Mouse (Mus musculus) MEL-GATA-1-ER (cell line): ENCODE measurements around the gene Cyp2d9.
"Not testable (repeated sequence)": the region's sequence is repeated elsewhere in the genome, so short reads cannot be mapped to it uniquely, and the experiment has no call there.

Experiments used
- DNase-seq: peaks from one replicate; pipeline ENCODE4 v3.0.0-alpha.2; 2012; ENCODE audit warnings: low read depth; ENCODE audit errors: extremely low read depth

The Cyp2d9 gene

GRCm38 (mm10) chr15:82433137-82433536 lies at the start of gene Cyp2d9:
Cyp2d9 (plus strand) TSS chr15:82433437.
- no peak for DNase-seq

DNA sequence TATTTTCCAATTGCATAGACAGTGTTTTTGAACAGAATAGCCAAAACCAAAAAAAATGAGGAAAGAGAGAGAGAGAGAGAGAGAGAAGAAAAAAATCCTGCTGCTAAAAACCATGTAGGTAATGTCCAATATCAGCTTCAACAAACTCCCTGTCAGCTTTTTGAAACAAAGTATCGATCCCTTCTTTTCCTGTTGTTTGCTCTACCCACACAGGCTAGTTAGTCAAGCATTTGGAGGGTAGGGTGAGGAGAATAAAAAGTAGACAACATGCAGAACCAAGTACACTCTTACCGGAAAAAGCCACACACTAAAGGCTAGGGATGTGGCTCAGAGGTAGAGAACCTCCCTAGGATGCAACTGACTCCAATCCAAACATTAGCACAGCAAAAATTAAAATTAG lies 47.5 kb upstream of the Cyp2d9 start:
- no peak for DNase-seq

GRCm38 (mm10) chr15:82389916-82390315 lies 43.3 kb upstream of the Cyp2d9 start:
- not testable (repeated sequence) for DNase-seq

- not testable (repeated sequence) for DNase-seq
Measured at GRCm38 (mm10) chr15:82393922-82394321, 39.3 kb upstream of the Cyp2d9 start, which contains the start of gene Cyp2d11. Cyp2d11 (minus strand) TSS chr15:82394022.

- not testable (repeated sequence) for DNase-seq
Measured at GRCm38 (mm10) chr15:82395955-82396354, 37.3 kb upstream of the Cyp2d9 start.

DNA sequence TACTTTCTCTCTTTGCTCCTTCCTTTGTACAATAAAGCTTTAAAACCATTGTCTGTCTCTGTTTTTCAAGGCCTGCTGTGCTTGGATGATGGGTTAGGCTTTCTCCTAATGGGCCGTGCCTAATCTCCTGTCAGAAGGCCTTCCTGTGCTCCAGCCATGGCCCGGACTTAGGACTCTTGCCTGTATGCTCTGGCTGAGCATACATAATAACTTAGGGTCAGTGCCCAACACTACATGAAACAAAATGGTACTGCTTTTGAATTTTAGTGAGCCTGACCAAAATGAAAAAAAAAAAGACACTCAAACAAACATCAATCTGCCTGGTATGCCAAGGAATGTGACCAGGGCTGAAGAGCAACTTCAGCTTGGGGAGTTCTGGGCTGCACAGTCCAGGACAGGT lies 31.7 kb upstream of the Cyp2d9 start:
- DNase-seq = no peak

DNA sequence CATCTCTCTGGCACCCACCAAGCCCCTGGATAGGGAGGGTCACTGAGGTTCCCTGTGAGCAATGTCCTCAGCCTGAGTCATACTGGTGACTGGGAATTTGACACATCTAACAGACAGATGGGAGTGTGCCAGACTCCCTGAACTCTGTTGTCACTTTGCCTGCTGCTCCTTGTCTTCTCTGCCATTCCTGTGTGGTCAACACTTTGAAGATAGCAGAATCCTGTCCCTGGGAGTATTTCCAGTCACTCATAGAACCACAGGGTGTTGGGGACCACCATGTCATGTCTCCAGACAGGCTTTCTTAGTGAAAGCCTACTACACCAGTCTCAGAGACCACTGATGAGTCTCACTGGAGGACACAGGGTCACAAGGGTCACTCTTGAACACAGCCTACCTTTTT lies 31.1 kb upstream of the Cyp2d9 start:
- DNase-seq = no peak

DNA sequence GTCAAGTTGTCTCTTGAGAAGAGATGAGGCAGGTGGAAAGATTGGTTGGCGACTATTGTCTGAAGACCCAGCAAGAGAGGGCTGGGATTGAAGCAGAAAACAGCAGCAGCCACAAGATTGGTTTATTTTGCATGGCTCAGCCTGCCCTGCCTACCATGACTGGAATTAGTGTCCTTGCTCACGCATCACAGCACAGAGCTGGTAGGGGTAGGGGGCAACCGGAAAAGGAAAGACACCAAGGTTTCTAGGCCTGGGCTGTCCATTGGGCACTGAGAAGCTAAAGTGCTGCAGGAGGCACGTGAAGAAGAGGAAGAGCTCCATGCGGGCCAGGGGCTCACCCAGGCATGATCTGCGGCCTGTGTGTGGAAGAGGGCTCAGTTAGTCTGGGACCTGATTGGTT lies 30.5 kb upstream of the Cyp2d9 start:
- DNase-seq = no peak

GRCm38 (mm10) chr15:82403606-82404005 lies 29.6 kb upstream of the Cyp2d9 start:
- DNase-seq = no peak

- no peak for DNase-seq
Measured at GRCm38 (mm10) chr15:82404163-82404562, 29.1 kb upstream of the Cyp2d9 start.

DNA sequence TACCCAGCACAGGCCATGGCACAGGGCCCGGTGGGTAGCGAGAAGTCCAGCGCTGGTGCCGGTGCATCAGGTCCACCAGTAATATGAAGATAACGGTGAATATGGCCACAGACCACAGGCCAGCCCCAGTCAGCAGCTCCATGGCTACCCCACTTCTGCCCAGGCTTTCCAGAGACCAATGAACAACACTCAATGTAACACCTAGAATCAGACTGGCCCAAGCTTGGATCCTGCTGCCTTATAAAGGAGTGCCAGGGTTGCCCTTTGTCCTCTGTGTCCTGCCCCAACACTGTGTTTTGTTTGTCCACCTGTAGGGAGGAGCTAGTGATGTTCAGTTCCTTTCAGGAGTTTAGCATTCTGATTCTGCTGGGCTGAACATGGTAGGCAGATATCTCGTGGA lies 26.3 kb upstream of the Cyp2d9 start, which contains the start of gene Cyp2d10:
Gene Cyp2d10 (minus strand): TSS at position 215 of the 400 bp plus-strand sequence.
- DNase-seq = no peak

DNA sequence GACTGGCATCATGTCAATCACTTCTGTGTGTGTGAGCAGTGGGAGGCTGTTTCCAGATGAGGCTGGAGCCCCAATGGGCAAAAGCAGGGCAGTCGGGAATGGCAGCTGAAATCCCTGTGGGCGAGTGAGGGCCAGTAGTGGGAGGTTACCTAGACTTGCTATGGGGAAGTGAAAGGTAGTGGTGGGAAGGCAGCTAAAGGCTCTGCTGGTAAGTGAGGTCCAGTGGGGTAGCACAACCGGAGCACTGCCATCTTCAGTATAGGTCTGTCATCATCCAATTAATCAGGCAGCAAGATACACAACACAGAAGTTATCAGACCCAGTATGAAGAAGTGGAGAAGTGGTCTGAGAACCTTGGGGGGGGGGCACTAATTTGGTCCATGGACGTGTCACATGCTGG lies 25.7 kb upstream of the Cyp2d9 start:
- no peak for DNase-seq

GRCm38 (mm10) chr15:82416797-82417789 lies 16.1 kb upstream of the Cyp2d9 start:
- DNase-seq = peak; percentile 16

DNA sequence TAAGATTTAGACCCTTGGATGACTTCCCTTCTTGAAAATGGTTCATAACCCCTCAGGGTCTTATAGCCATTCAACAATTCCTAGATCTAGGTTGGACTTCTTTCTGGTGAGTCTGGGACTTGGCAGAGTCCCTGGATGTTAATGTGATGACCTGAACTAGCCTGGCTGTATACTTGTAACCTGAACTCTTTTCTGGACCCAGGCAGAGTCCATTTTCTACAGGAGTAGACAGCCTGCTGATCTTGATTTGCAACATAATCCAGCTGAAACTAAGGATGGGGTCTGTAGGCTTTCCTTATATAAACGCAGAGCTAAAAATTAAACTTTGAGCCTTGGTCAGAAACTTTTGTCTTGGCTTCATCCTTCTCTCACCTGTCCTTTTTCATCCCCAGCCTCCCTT lies 14.6 kb upstream of the Cyp2d9 start:
- DNase-seq = no peak

GRCm38 (mm10) chr15:82422935-82423334 lies 10.3 kb upstream of the Cyp2d9 start:
- no peak for DNase-seq

GRCm38 (mm10) chr15:82423471-82423870 lies 9.8 kb upstream of the Cyp2d9 start:
- DNase-seq = no peak

DNA sequence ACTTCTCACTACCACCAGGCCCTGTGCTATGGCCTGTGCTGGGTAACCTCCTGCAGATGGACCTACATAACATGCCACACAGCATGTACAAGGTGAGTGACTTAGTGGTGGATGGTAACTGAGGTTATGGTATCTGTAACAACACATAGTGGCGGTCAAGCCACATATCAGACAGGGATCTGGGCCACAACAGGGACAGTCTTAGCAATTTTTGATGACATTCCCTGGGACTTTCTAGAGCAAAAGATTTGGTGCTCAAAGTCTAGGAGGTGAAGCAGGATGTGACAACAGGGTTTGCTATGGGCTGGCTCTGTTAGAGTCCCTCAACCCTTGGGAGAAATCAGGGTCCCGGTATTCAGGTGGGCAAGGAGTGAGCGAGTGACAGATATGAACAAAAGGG lies 384 bp downstream of the Cyp2d9 start:
- no peak for DNase-seq

GRCm38 (mm10) chr15:82434541-82434940 lies 1.3 kb downstream of the Cyp2d9 start:
- DNase-seq = no peak

DNA sequence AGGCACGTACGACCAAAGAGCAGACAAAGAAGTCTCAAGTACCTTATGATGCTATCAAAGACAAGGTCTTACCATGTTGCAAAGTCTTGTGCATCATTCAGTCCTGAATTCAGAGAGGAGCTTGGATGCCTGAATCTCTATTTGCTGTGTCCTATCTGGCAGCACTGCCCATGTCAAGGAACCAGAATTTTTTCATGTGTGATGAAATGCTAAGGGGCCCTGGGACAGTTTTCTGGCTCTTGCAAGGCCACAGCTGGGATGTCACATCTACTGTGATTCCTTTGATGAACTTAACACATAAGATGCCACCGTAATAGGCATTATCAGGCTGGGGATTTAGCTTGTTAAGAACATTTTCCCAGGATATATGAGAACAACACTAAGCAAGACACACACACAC lies 1.8 kb downstream of the Cyp2d9 start:
- DNase-seq = no peak

GRCm38 (mm10) chr15:82435606-82436005 lies 2.4 kb downstream of the Cyp2d9 start:
- no peak for DNase-seq

- DNase-seq = no peak
Measured at GRCm38 (mm10) chr15:82437975-82438617, 4.9 kb downstream of the Cyp2d9 start.

DNA sequence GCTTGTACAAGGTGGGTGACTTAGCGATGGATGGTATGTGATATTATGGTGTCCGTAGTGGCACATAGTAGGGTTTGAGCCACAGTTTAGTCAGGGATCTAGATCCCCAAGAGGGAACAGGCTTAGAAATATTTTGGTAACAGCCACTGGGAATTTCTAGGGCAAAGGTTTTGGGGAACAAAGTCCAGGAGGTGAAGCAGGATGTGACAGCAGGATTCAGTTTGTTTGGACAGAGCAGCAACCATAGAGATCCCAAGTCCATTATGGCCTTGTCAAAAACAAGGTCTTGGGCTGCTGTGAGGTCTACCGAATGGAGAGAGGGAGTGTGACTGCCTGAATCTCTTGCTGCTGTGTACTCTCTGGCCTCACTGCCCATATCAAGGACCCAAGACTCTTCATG lies 10.4 kb downstream of the Cyp2d9 start:
- no peak for DNase-seq
